Mouse (Mus musculus): ENCODE data around the gene Rab3c.

Gene Rab3c

GRCm38 (mm10) chr13:110198906-110199305, 81.9 kb downstream of the Rab3c start:
- in situ Hi-C loops (cut with MboI; ENCODE audit: low sequenced_read_pairs), result no loop called here

- in situ Hi-C loops (cut with MboI; ENCODE audit: low sequenced_read_pairs), result no loop called here
Measured at GRCm38 (mm10) chr13:110190039-110190438, 90.8 kb downstream of the Rab3c start.

- in situ Hi-C loops (cut with MboI; ENCODE audit: low sequenced_read_pairs), result no loop called here
Measured at GRCm38 (mm10) chr13:110184963-110185685, 95.7 kb downstream of the Rab3c start.

- in situ Hi-C loops (cut with MboI; ENCODE audit: low sequenced_read_pairs), result no loop called here
Measured at GRCm38 (mm10) chr13:110175651-110176050, 105.1 kb downstream of the Rab3c start.

GRCm38 (mm10) chr13:110169669-110170068, 111.1 kb downstream of the Rab3c start:
- in situ Hi-C loops (cut with MboI; ENCODE audit: low sequenced_read_pairs), result no loop called here

GRCm38 (mm10) chr13:110169152-110169551, 111.6 kb downstream of the Rab3c start:
- in situ Hi-C loops (cut with MboI; ENCODE audit: low sequenced_read_pairs), result no loop called here

- in situ Hi-C loops (cut with MboI; ENCODE audit: low sequenced_read_pairs), result no loop called here
Measured at GRCm38 (mm10) chr13:110168570-110168969, 112.2 kb downstream of the Rab3c start.

- in situ Hi-C loops (cut with MboI; ENCODE audit: low sequenced_read_pairs), result no loop called here
Measured at GRCm38 (mm10) chr13:110166622-110167330, 114.0 kb downstream of the Rab3c start.

GRCm38 (mm10) chr13:110159980-110160379, 120.8 kb downstream of the Rab3c start:
- in situ Hi-C loops (cut with MboI; ENCODE audit: low sequenced_read_pairs), result no loop called here

GRCm38 (mm10) chr13:110158588-110159519, 121.9 kb downstream of the Rab3c start:
- in situ Hi-C loops (cut with MboI; ENCODE audit: low sequenced_read_pairs), result no loop called here

- in situ Hi-C loops (cut with MboI; ENCODE audit: low sequenced_read_pairs), result no loop called here
Measured at GRCm38 (mm10) chr13:110145545-110145944, 135.3 kb downstream of the Rab3c start.

GRCm38 (mm10) chr13:110145019-110145418, 135.8 kb downstream of the Rab3c start:
- in situ Hi-C loops (cut with MboI; ENCODE audit: low sequenced_read_pairs), result no loop called here

- in situ Hi-C loops (cut with MboI; ENCODE audit: low sequenced_read_pairs), result no loop called here
Measured at GRCm38 (mm10) chr13:110139339-110139738, 141.5 kb downstream of the Rab3c start.

- in situ Hi-C loops (cut with MboI; ENCODE audit: low sequenced_read_pairs), result no loop called here
Measured at GRCm38 (mm10) chr13:110138644-110139043, 142.2 kb downstream of the Rab3c start.

- in situ Hi-C loops (cut with MboI; ENCODE audit: low sequenced_read_pairs), result no loop called here
Measured at GRCm38 (mm10) chr13:110127613-110128258, 153.1 kb downstream of the Rab3c start.

GRCm38 (mm10) chr13:110122825-110123224, 158.0 kb downstream of the Rab3c start:
- in situ Hi-C loops (cut with MboI; ENCODE audit: low sequenced_read_pairs), result no loop called here

GRCm38 (mm10) chr13:110116892-110117291, 163.9 kb downstream of the Rab3c start:
- in situ Hi-C loops (cut with MboI; ENCODE audit: low sequenced_read_pairs), result no loop called here

GRCm38 (mm10) chr13:110116316-110116715, 164.5 kb downstream of the Rab3c start:
- in situ Hi-C loops (cut with MboI; ENCODE audit: low sequenced_read_pairs), result no loop called here

GRCm38 (mm10) chr13:110114870-110115645, 165.7 kb downstream of the Rab3c start:
- in situ Hi-C loops (cut with MboI; ENCODE audit: low sequenced_read_pairs), result no loop called here

GRCm38 (mm10) chr13:110113711-110114110, 167.1 kb downstream of the Rab3c start:
- in situ Hi-C loops (cut with MboI; ENCODE audit: low sequenced_read_pairs), result no loop called here
